Mouse (Mus musculus) T-helper 1 cell (primary cell): ENCODE data around the gene Dot1l.

Source experiments
- in situ Hi-C: fragments of 300-600 bp; cut with MboI, MseI; formaldehyde crosslinking; loops from one replicate; pipeline ENCODE4 v1.15.1; 2025; ENCODE audit warnings: high pct_unique_total_duplicates

The Dot1l gene

GRCm38 (mm10) chr10:80829359-80830278 is 74.6 kb downstream of the Dot1l start:
- in situ Hi-C loops = loop anchor here (5.0 to 10.0 kb wide), 2 partner anchors 48 to 545 kb away; partner anchors contain the start of gene Fzr1

GRCm38 (mm10) chr10:80831136-80831535 is 76.1 kb downstream of the Dot1l start:
- in situ Hi-C loops = no loop called here

GRCm38 (mm10) chr10:80832818-80833217 is 77.8 kb downstream of the Dot1l start:
- in situ Hi-C loops = no loop called here

DNA sequence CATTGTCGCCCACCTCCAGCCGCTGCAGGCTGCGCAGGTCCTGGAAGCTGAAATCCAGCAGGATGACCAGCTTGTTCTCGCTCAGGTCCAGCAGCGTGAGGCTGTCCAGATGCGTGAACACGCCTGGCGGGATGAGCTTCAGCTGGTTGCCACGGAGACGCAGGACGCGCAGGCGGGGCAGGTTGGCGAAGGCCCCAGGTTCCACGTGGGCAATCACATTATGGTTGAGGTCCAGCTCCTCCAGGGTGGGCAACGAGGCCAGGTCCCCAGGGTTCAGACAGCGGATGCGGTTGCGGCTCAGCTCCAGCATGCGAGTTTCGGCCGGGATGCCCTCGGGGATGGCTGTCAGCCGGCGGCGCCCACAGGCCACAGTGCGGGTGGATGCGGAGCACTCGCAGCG is 80.6 kb downstream of the Dot1l start:
- in situ Hi-C loops = no loop called here

GRCm38 (mm10) chr10:80836949-80837379 is 82.0 kb downstream of the Dot1l start:
- in situ Hi-C loops = no loop called here

- in situ Hi-C loops = no loop called here
Observed at GRCm38 (mm10) chr10:80837827-80838226, 82.8 kb downstream of the Dot1l start.

DNA sequence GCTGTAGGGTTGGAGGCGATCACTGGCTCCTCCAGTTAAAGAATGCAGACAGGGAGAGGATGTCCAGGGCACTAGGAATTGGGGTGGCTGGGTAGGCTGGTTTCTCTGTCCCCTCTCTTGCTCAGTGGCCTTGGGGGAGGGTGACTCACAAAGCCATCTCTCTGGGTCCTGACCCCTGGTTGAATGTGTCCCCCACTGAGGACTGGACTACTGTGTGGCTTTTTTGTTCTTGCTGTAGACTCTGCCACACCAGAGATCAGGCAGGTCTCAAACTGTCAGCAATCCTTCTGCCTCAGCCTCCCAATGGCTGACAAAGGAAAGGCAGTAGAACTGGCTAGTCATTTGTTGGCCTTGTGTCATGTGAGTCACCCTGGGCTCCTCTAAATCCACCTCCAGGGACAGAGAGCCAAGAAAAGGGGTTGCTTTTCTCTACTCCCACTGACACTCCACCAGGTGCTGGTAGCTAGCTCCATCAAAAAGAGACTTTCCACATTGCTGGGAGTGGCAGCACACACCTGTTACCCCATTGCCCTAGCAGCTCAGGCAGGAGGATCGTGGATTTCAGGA is 83.4 kb downstream of the Dot1l start:
- in situ Hi-C loops = no loop called here

GRCm38 (mm10) chr10:80839848-80840247 is 84.8 kb downstream of the Dot1l start:
- in situ Hi-C loops = no loop called here

DNA sequence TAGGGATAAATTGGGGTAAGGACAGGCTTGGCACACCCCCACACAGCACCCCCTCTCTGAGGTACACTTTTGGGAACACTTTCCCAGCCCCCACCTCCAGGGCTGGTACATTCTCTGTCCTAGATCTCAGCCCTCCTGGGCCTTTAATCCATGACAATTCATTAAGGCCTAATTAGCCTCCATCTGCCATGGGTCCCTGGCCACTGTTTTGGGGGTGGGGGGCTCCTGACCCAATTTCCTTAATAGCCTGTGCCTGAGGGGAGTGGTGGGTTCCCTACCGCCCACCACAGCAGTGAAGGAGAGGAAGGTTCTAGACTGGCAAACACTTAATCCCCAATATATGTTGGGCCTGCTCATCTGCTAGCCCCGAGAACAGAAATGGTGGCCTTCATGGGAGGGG is 86.7 kb downstream of the Dot1l start:
- in situ Hi-C loops = no loop called here

DNA sequence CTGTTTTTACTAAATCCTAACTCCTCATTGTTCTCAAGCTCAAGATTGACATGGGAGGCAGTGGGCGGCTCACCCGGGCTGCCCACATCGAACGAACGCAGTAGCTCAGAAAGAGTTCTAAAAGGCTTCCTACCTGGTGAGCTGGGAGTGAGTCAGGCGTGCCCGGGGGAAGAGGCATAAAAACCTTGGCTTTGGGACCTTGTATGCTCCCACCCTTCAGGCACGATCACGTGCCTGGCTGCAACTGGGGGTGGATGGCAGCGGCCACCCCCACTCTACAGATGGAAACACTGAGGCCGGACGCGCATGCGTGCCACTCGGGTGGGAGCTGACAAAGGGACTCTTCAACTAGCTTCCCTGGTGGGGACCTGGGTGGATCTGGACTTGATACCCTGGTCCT is 87.3 kb downstream of the Dot1l start:
- in situ Hi-C loops = no loop called here

DNA sequence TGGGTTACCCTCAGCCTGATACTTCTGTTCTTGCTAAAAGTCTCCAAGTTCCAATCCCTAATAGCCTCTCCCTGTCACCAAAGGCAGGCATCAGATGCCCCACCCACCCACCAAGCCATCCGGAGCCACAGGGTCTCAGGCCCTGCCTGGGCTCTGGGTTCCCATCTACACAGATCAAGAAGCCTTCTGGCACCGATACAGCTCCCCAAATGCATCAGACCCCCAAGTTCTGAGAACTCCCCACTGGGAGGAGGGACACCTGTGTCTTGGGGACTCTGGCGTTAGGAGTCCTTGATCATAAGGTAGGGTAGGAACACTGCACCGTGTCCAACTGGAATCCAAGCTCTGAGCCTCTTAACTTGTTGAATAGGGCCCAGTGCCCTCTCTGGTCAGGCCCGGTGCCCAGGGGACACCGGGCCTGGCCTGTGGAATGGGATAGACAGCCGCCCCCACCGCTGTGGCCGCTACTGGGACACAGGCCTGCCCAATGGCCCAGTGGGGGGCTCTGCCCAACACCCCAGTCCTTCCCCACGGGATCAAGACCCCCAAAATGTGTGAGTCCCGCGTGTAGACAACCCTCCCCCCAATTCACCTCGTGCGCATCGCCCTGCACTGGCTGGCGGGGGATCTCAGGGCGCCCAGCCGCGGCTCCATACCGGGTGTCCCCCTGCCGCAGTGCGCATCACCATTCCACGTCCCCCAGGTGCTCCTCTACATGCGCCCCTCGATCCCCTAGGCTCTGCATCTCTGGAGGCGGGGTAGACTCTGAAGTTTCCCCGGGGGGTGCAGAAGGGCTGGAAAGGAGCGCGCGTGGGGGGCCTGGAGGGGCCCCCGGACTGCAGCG is 88.3 kb downstream of the Dot1l start:
- in situ Hi-C loops = no loop called here

- in situ Hi-C loops = no loop called here
Observed at GRCm38 (mm10) chr10:80843931-80844547, 89.0 kb downstream of the Dot1l start, which contains the start of gene Lingo3. Gene Lingo3 (minus strand): TSS chr10:80844039.
